Mouse (Mus musculus) limb, embryonic 12.5 days (tissue): ENCODE measurements around the gene Tbc1d2b. TPM values are rescaled to one million over a fixed set of nuclear protein-coding genes. Genes with fewer than 3 reads are reported as not detected.

Source experiments
- ATAC-seq: fragments of 200-750 bp; cut with Nextera tagmentation; 2 replicates; pipeline ENCODE4 v1.8.0; 2017; ENCODE audit warnings: low read depth, moderate TSS enrichment; ENCODE audit not compliant: insufficient number of reproducible peaks, insufficient read depth, low FRiP score, low TSS enrichment
- H3K27ac ChIP-seq: fragments of 300-500 bp; sonication (generic); 2 replicates; pipeline ENCODE4 v1.5.1; 2016; ENCODE audit warnings: mild to moderate bottlenecking, moderate library complexity
- H3K27me3 ChIP-seq: fragments of 300-500 bp; sonication (generic); 2 replicates; pipeline ENCODE4 v1.6.1; 2016; ENCODE audit warnings: mild to moderate bottlenecking, moderate library complexity
- H3K36me3 ChIP-seq: fragments of 300-500 bp; sonication (generic); 2 replicates; pipeline ENCODE4 v1.6.1; 2016; ENCODE audit warnings: mild to moderate bottlenecking, moderate library complexity
- H3K4me1 ChIP-seq: fragments of 300-500 bp; sonication (generic); replicated peaks from 2 replicates; pipeline ENCODE4 v1.6.1; 2016
- H3K4me2 ChIP-seq: fragments of 300-500 bp; sonication (generic); 2 replicates; pipeline ENCODE4 v1.6.1; 2016; ENCODE audit warnings: mild to moderate bottlenecking, moderate library complexity
- H3K4me3 ChIP-seq: fragments of 300-500 bp; sonication (generic); replicated peaks from 2 replicates; pipeline ENCODE4 v1.5.1; 2016; ENCODE audit warnings: mild to moderate bottlenecking
- H3K9ac ChIP-seq: fragments of 300-500 bp; sonication (generic); replicated peaks from 2 replicates; pipeline ENCODE4 v1.6.1; 2016; ENCODE audit warnings: mild to moderate bottlenecking, moderate library complexity
- H3K9me3 ChIP-seq: fragments of 300-500 bp; sonication (generic); 2 replicates; pipeline ENCODE4 v1.6.1; 2016; ENCODE audit warnings: mild to moderate bottlenecking, moderate library complexity
- WGBS: fragments of 180-500 bp; shearing (Covaris S2); methylation state at CpG from one replicate; pipeline ENCODE4 v1.1.7; 2016; 5-methylcytosine and 5-hydroxymethylcytosine counted together
- polyA plus RNA-seq: library from polyadenylated mRNA; unstranded; fragments of >200 nt; fragmentation: Nextera tagmentation; extraction: Ambion mirVana; gene quantifications from 2 replicates; pipeline ENCODE4 v1.2.1, GENCODE M21; 2016

The Tbc1d2b gene
- polyA plus RNA-seq, 1 experiment from 2014 or later = 12.8 TPM

- WGBS = 91% methylated on average over 21 of the region's 21 CpGs
- H3K4me1 ChIP-seq = no peaks in the 10 kb centered on the region
- no peak for ATAC-seq
- H3K27ac ChIP-seq = no peak overlapping the region
- H3K27me3 ChIP-seq = no peaks in the 10 kb centered on the region
- H3K9me3 ChIP-seq = no peaks in the 10 kb centered on the region
- H3K4me2 ChIP-seq = no peak overlapping the region
- peaks cover 37% of the 10 kb centered on the region for H3K36me3 ChIP-seq
- H3K9ac ChIP-seq = no peak overlapping the region
- no peak overlapping the region for H3K4me3 ChIP-seq
Measured at GRCm38 (mm10) chr9:90226081-90226741, 44.4 kb downstream of the Tbc1d2b start.

- Histone ChIP-seq H3K4me3 (no peak overlapping the region), H3K4me2 (no peak overlapping the region), H3K4me1 (no peaks in the 10 kb centered on the region), H3K36me3 (peaks cover 64% of the 10 kb centered on the region), H3K27ac (no peak overlapping the region), H3K9me3 (no peaks in the 10 kb centered on the region), H3K27me3 (no peaks in the 10 kb centered on the region), H3K9ac (no peak overlapping the region)
- no peak for ATAC-seq
- WGBS = 91% methylated on average over 3 of the region's 3 CpGs
Measured at GRCm38 (mm10) chr9:90222275-90222674, 48.3 kb downstream of the Tbc1d2b start.

- 74% methylated on average over 4 of the region's 4 CpGs for WGBS
Measured at GRCm38 (mm10) chr9:90217501-90217900, 53.1 kb downstream of the Tbc1d2b start.

GRCm38 (mm10) chr9:90216259-90217001, 54.2 kb downstream of the Tbc1d2b start:
- peaks cover 59% of the 10 kb centered on the region for H3K36me3 ChIP-seq
- H3K27ac ChIP-seq = no peak overlapping the region
- H3K27me3 ChIP-seq = no peaks in the 10 kb centered on the region
- H3K9ac ChIP-seq = no peak overlapping the region
- no peak for ATAC-seq
- H3K9me3 ChIP-seq = no peaks in the 10 kb centered on the region
- H3K4me3 ChIP-seq = no peak overlapping the region
- no peaks in the 10 kb centered on the region for H3K4me1 ChIP-seq
- H3K4me2 ChIP-seq = no peak overlapping the region
- 84% methylated on average over 11 of the region's 11 CpGs for WGBS

More at GRCm38 (mm10) chr9:90217501-90217900, 53.1 kb downstream of the Tbc1d2b start:
- H3K36me3 ChIP-seq = peaks cover 58% of the 10 kb centered on the region
- H3K4me3 ChIP-seq = no peak overlapping the region
- H3K27me3 ChIP-seq = no peaks in the 10 kb centered on the region
- no peak for ATAC-seq
- no peak overlapping the region for H3K4me2 ChIP-seq
- no peak overlapping the region for H3K9ac ChIP-seq
- no peaks in the 10 kb centered on the region for H3K4me1 ChIP-seq
- no peaks in the 10 kb centered on the region for H3K9me3 ChIP-seq
- H3K27ac ChIP-seq = no peak overlapping the region

GRCm38 (mm10) chr9:90213127-90213526, 57.5 kb downstream of the Tbc1d2b start:
- Histone ChIP-seq H3K4me2 (no peak overlapping the region), H3K36me3 (peaks cover 51% of the 10 kb centered on the region), H3K4me3 (no peak overlapping the region), H3K9ac (no peak overlapping the region), H3K27ac (no peak overlapping the region), H3K27me3 (no peaks in the 10 kb centered on the region), H3K9me3 (no peaks in the 10 kb centered on the region), H3K4me1 (no peaks in the 10 kb centered on the region)
- ATAC-seq = no peak
- 89% methylated on average over 3 of the region's 3 CpGs for WGBS

- no peaks in the 10 kb centered on the region for H3K4me1 ChIP-seq
- no peak overlapping the region for H3K4me2 ChIP-seq
- H3K4me3 ChIP-seq = no peak overlapping the region
- 87% methylated on average over 6 of the region's 6 CpGs for WGBS
- H3K36me3 ChIP-seq = peaks cover 47% of the 10 kb centered on the region
- no peaks in the 10 kb centered on the region for H3K9me3 ChIP-seq
- H3K9ac ChIP-seq = no peak overlapping the region
- no peaks in the 10 kb centered on the region for H3K27me3 ChIP-seq
- H3K27ac ChIP-seq = no peak overlapping the region
- no peak for ATAC-seq
Measured at GRCm38 (mm10) chr9:90208655-90209054, 61.9 kb downstream of the Tbc1d2b start.

GRCm38 (mm10) chr9:90207808-90208207, 62.8 kb downstream of the Tbc1d2b start:
- WGBS = 74% methylated on average over 8 of the region's 8 CpGs
- Histone ChIP-seq H3K27ac (no peak overlapping the region), H3K27me3 (no peaks in the 10 kb centered on the region), H3K4me2 (no peak overlapping the region), H3K4me1 (no peaks in the 10 kb centered on the region), H3K36me3 (peaks cover 45% of the 10 kb centered on the region), H3K9ac (no peak overlapping the region), H3K4me3 (no peak overlapping the region), H3K9me3 (no peaks in the 10 kb centered on the region)
- ATAC-seq = no peak

- H3K9me3 ChIP-seq = no peaks in the 10 kb centered on the region
- 50% methylated on average over 2 of the region's 2 CpGs for WGBS
- no peak for ATAC-seq
- H3K27ac ChIP-seq = no peak overlapping the region
- peaks cover 54% of the 10 kb centered on the region for H3K36me3 ChIP-seq
- H3K9ac ChIP-seq = no peak overlapping the region
- no peak overlapping the region for H3K4me3 ChIP-seq
- no peak overlapping the region for H3K4me2 ChIP-seq
- H3K4me1 ChIP-seq = no peaks in the 10 kb centered on the region
- H3K27me3 ChIP-seq = no peaks in the 10 kb centered on the region
Measured at GRCm38 (mm10) chr9:90206500-90206899, 64.1 kb downstream of the Tbc1d2b start.

- Histone ChIP-seq H3K27ac (no peak overlapping the region), H3K9me3 (no peaks in the 10 kb centered on the region), H3K9ac (no peak overlapping the region), H3K27me3 (no peaks in the 10 kb centered on the region), H3K36me3 (peaks cover 63% of the 10 kb centered on the region), H3K4me3 (no peak overlapping the region), H3K4me2 (no peak overlapping the region), H3K4me1 (no peaks in the 10 kb centered on the region)
- no peak for ATAC-seq
- 70% methylated on average over 8 of the region's 8 CpGs for WGBS
Measured at GRCm38 (mm10) chr9:90204396-90204915, 66.1 kb downstream of the Tbc1d2b start.

GRCm38 (mm10) chr9:90203233-90203632, 67.4 kb downstream of the Tbc1d2b start:
- Histone ChIP-seq H3K36me3 (peaks cover 71% of the 10 kb centered on the region), H3K4me1 (no peaks in the 10 kb centered on the region), H3K9ac (no peak overlapping the region), H3K4me3 (no peak overlapping the region), H3K27me3 (no peaks in the 10 kb centered on the region), H3K4me2 (no peak overlapping the region), H3K9me3 (no peaks in the 10 kb centered on the region), H3K27ac (no peak overlapping the region)
- 68% methylated on average over 5 of the region's 5 CpGs for WGBS
- no peak for ATAC-seq

- no peak overlapping the region for H3K4me3 ChIP-seq
- no peak overlapping the region for H3K27ac ChIP-seq
- H3K36me3 ChIP-seq = peaks cover 79% of the 10 kb centered on the region
- H3K4me1 ChIP-seq = no peaks in the 10 kb centered on the region
- 0 out of 2 replicates have a peak, but pooled peaks have one; percentile 2 for ATAC-seq
- no peaks in the 10 kb centered on the region for H3K27me3 ChIP-seq
- no peak overlapping the region for H3K9ac ChIP-seq
- WGBS = 40% methylated on average over 4 of the region's 4 CpGs
- H3K4me2 ChIP-seq = no peak overlapping the region
- no peaks in the 10 kb centered on the region for H3K9me3 ChIP-seq
Measured at GRCm38 (mm10) chr9:90201541-90201940, 69.1 kb downstream of the Tbc1d2b start.
